Mouse (Mus musculus) liver, embryonic 13.5 days (tissue): ENCODE results near the gene Stk10. TPM values are rescaled to one million over a fixed set of nuclear protein-coding genes. Genes with fewer than 3 reads are reported as not detected.

Source experiments
- ATAC-seq: fragments of 200-750 bp; cut with Nextera tagmentation; 2 replicates; pipeline ENCODE4 v1.8.0; 2017; ENCODE audit warnings: low read depth, mild to moderate bottlenecking, moderate number of reproducible peaks, moderate library complexity
- DNase-seq: peaks from one replicate; pipeline ENCODE4 v3.0.0; 2022
- H3K27ac ChIP-seq: fragments of 300-500 bp; sonication (generic); 2 replicates; pipeline ENCODE4 v1.5.1; 2015; ENCODE audit warnings: moderate library complexity, mild to moderate bottlenecking, inconsistent platforms
- H3K27me3 ChIP-seq: fragments of 300-500 bp; sonication (generic); 2 replicates; pipeline ENCODE4 v1.6.1; 2015; ENCODE audit warnings: mild to moderate bottlenecking, inconsistent platforms
- H3K36me3 ChIP-seq: fragments of 300-500 bp; sonication (generic); 2 replicates; pipeline ENCODE4 v1.6.1; 2015; ENCODE audit warnings: mild to moderate bottlenecking, inconsistent platforms
- H3K4me1 ChIP-seq: fragments of 300-500 bp; sonication (generic); replicated peaks from 2 replicates; pipeline ENCODE4 v1.6.1; 2015; ENCODE audit warnings: inconsistent platforms
- H3K4me2 ChIP-seq: fragments of 300-500 bp; sonication (generic); 2 replicates; pipeline ENCODE4 v1.6.1; 2015; ENCODE audit warnings: inconsistent platforms, mild to moderate bottlenecking, moderate library complexity
- H3K4me3 ChIP-seq: fragments of 300-500 bp; sonication (generic); replicated peaks from 2 replicates; pipeline ENCODE4 v1.5.1; 2015; ENCODE audit warnings: mild to moderate bottlenecking, inconsistent platforms
- H3K9ac ChIP-seq: fragments of 300-500 bp; sonication (generic); 2 replicates; pipeline ENCODE4 v1.6.1; 2015; ENCODE audit warnings: mild to moderate bottlenecking, inconsistent platforms
- H3K9me3 ChIP-seq: fragments of 300-500 bp; sonication (generic); replicated peaks from 2 replicates; pipeline ENCODE4 v1.6.1; 2016; ENCODE audit warnings: inconsistent platforms
- WGBS: fragments of 180-500 bp; shearing (Covaris S2); methylation state at CpG from one replicate; pipeline ENCODE4 v1.1.7; 2015; ENCODE audit not compliant: insufficient replicate concordance; 5-methylcytosine and 5-hydroxymethylcytosine counted together
- polyA plus RNA-seq: library from polyadenylated mRNA; unstranded; fragments of >200 nt; fragmentation: Nextera tagmentation; extraction: Ambion mirVana; gene quantifications from 2 replicates; pipeline ENCODE4 v1.2.1, GENCODE M21; 2015

Gene Stk10
- polyA plus RNA-seq, 1 experiment from 2014 or later, result 3.0 TPM

DNA sequence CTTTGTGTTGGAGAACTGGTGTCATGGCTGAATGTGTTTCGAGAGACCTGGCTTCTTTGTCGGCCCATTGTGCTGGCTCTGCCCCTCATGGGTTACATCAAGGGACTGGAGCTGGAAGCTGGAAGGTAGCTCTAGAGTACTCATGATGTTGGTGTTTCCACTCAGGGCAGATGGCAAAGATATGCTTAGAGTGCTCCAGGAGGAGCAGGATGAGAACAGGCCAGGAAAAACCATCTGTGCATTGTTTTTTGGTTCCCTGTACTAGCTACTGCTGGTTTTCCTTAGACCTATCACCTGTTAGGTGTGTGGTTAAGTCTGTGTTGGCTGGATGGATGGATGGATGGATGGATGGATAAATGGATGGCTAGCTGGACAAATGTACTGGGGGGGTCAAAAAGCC, 40.6 kb downstream of the Stk10 start:
- no peak overlapping the region for H3K9ac ChIP-seq
- H3K9me3 ChIP-seq, result no peaks in the 10 kb centered on the region
- 76% methylated on average over 2 of the region's 2 CpGs for WGBS
- H3K4me1 ChIP-seq, result peaks cover 12% of the 10 kb centered on the region; the same call in 1 of the 2 replicates
- no peak overlapping the region for H3K27ac ChIP-seq
- no peak overlapping the region for H3K4me3 ChIP-seq
- ATAC-seq, result no peak
- 0 out of 2 replicates have a peak, but pooled peaks cover 8% of the 10 kb centered on the region for H3K36me3 ChIP-seq
- no peak overlapping the region for H3K4me2 ChIP-seq
- no peaks in the 10 kb centered on the region for H3K27me3 ChIP-seq
- DNase-seq, result no peak

DNA sequence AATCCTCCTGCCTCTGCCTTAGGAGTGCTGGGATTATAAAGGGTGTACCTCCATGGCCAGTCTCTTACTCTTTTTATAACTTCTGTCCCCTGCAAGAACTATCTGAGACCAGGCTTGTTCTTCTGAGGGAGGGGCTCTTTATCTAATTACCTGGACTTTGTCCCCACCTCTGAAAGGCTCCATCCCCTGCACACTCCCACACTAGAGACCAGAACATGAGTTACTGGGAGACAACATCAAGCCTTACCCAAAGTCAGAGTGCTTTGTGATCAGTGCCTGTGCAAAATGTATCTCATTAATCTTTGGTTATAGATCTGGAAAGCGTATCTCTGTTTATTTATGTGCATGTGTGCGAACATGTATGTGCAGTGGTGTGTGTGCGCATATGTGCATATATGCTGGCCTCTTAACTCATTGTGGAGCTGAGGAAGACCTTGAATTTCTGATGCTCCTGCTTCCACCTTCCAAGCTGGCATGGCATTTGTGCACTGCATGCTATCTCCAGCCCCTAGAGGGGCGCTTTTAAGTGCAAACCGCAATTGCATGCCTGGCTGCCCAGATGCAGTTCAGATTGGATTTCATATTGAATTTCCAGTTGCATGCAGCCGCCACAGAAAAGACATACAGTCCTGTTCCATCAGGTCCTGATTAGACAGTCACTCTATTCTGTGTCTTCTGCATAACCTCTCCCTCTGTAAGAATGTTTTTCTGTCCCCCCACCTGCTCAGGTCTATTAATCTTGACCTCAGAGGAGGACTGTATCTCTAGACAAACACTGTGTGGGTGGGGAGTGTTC, 43.1 kb downstream of the Stk10 start:
- no peaks in the 10 kb centered on the region for H3K27me3 ChIP-seq
- H3K9ac ChIP-seq, result no peak overlapping the region
- H3K9me3 ChIP-seq, result no peaks in the 10 kb centered on the region
- no peak overlapping the region for H3K4me3 ChIP-seq
- H3K36me3 ChIP-seq, result 0 out of 2 replicates have a peak, but pooled peaks cover 5% of the 10 kb centered on the region
- WGBS, result 82% methylated on average over 6 of the region's 6 CpGs
- no peak overlapping the region for H3K27ac ChIP-seq
- no peak for DNase-seq
- H3K4me1 ChIP-seq, result peaks cover 13% of the 10 kb centered on the region; the same call in 1 of the 2 replicates
- no peak for ATAC-seq
- H3K4me2 ChIP-seq, result no peak overlapping the region

GRCm38 (mm10) chr11:32576760-32577050, 43.6 kb downstream of the Stk10 start:
- H3K9ac ChIP-seq, result no peak overlapping the region
- 0 out of 2 replicates have a peak, but pooled peaks cover 5% of the 10 kb centered on the region for H3K36me3 ChIP-seq
- H3K4me3 ChIP-seq, result no peak overlapping the region
- ATAC-seq (no peak), DNase-seq (no peak)
- 55% methylated on average over 5 of the region's 5 CpGs for WGBS
- H3K4me2 ChIP-seq, result no peak overlapping the region
- H3K27ac ChIP-seq, result no peak overlapping the region
- no peaks in the 10 kb centered on the region for H3K27me3 ChIP-seq
- no peaks in the 10 kb centered on the region for H3K9me3 ChIP-seq
- H3K4me1 ChIP-seq, result peaks cover 10% of the 10 kb centered on the region; the same call in 1 of the 2 replicates

DNA sequence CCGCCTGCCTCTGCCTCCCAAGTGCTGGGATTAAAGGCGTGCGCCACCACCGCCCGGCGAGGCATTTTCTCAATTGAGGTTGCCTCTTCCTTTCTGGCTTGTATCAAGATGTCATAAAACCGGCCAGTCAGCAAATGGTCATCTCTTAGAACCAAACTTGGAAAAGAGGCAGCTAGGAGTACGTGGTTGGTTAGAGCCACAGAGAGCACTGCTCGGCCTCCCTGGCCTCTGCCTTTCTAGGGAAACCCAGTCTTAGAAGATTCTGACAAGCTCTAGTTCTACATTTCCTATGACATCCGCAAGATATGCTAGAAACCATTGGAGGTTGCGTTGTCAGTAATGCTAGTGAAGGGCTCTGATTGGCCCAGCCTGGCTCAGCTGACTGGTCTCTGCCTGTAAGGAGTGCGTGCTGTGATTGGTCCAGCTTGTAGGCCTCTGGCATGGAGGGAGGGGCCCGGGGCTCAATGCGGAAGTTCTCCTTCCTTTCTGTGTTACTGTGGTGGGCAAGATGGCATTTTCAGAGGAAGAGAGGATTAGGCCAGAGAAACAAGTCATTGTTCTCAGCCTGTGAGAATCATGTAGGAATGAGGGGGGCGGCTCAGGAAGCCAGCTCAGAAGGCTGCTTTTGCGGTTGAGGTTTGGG, 47.3 kb downstream of the Stk10 start:
- Histone ChIP-seq H3K27me3 (no peaks in the 10 kb centered on the region), H3K4me1 (peaks cover 6% of the 10 kb centered on the region; the same call in 1 of the 2 replicates), H3K4me2 (0 out of 2 replicates have a peak overlapping the region, but pooled peaks have one; percentile 5), H3K4me3 (no peak overlapping the region), H3K36me3 (0 out of 2 replicates have a peak, but pooled peaks cover 5% of the 10 kb centered on the region), H3K9ac (no peak overlapping the region), H3K9me3 (no peaks in the 10 kb centered on the region), H3K27ac (no peak overlapping the region)
- DNase-seq, result peak; percentile 38
- peak; percentile 72 for ATAC-seq
- WGBS, result 71% methylated on average over 16 of the region's 16 CpGs

DNA sequence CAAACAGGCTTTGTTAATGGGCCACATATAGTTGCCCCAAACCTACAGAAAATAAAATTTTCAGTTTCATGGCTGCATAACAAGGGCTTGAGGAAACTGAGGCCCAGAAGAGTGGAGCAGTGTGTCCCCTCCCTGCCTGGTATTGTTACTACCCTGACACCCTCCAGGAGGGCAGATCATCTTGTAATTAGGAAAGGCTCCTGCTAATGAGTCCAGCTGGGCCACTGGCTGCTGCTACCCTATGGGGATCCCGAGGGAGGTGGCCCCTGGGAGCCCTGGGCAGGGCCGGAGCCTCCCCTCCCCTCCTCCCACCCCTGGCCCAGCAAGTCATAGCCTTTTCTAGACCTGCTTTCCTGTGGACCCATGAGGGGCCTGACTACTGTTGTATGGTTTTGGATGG, 47.9 kb downstream of the Stk10 start:
- H3K4me1 ChIP-seq, result peaks cover 10% of the 10 kb centered on the region
- no peak overlapping the region for H3K27ac ChIP-seq
- H3K27me3 ChIP-seq, result no peaks in the 10 kb centered on the region
- H3K4me3 ChIP-seq, result no peak overlapping the region
- H3K9me3 ChIP-seq, result no peaks in the 10 kb centered on the region
- no peak overlapping the region for H3K4me2 ChIP-seq
- H3K36me3 ChIP-seq, result 0 out of 2 replicates have a peak, but pooled peaks cover 5% of the 10 kb centered on the region
- ATAC-seq (no peak), DNase-seq (no peak)
- no peak overlapping the region for H3K9ac ChIP-seq
- WGBS, result 75% methylated on average over 2 of the region's 2 CpGs

- peaks cover 16% of the 10 kb centered on the region for H3K4me1 ChIP-seq
- no peak overlapping the region for H3K27ac ChIP-seq
- no peak for ATAC-seq
- no peaks in the 10 kb centered on the region for H3K9me3 ChIP-seq
- no peak for DNase-seq
- H3K27me3 ChIP-seq, result no peaks in the 10 kb centered on the region
- H3K36me3 ChIP-seq, result 0 out of 2 replicates have a peak, but pooled peaks cover 1% of the 10 kb centered on the region
- no peak overlapping the region for H3K4me3 ChIP-seq
- H3K4me2 ChIP-seq, result no peak overlapping the region
- no peak overlapping the region for H3K9ac ChIP-seq
- 60% methylated on average over 5 of the region's 5 CpGs for WGBS
These were observed 49.7 kb downstream of the Stk10 start for GRCm38 (mm10) chr11:32582813-32583212.

GRCm38 (mm10) chr11:32585996-32586395, 52.9 kb downstream of the Stk10 start:
- no peak overlapping the region for H3K4me3 ChIP-seq
- H3K4me1 ChIP-seq, result peaks cover 11% of the 10 kb centered on the region
- H3K9ac ChIP-seq, result no peak overlapping the region
- no peak overlapping the region for H3K27ac ChIP-seq
- no peaks in the 10 kb centered on the region for H3K27me3 ChIP-seq
- no peak overlapping the region for H3K4me2 ChIP-seq
- WGBS, result 64% methylated on average over 6 of the region's 6 CpGs
- H3K36me3 ChIP-seq, result peaks cover 13% of the 10 kb centered on the region
- no peak for ATAC-seq
- no peaks in the 10 kb centered on the region for H3K9me3 ChIP-seq
- DNase-seq, result no peak

DNA sequence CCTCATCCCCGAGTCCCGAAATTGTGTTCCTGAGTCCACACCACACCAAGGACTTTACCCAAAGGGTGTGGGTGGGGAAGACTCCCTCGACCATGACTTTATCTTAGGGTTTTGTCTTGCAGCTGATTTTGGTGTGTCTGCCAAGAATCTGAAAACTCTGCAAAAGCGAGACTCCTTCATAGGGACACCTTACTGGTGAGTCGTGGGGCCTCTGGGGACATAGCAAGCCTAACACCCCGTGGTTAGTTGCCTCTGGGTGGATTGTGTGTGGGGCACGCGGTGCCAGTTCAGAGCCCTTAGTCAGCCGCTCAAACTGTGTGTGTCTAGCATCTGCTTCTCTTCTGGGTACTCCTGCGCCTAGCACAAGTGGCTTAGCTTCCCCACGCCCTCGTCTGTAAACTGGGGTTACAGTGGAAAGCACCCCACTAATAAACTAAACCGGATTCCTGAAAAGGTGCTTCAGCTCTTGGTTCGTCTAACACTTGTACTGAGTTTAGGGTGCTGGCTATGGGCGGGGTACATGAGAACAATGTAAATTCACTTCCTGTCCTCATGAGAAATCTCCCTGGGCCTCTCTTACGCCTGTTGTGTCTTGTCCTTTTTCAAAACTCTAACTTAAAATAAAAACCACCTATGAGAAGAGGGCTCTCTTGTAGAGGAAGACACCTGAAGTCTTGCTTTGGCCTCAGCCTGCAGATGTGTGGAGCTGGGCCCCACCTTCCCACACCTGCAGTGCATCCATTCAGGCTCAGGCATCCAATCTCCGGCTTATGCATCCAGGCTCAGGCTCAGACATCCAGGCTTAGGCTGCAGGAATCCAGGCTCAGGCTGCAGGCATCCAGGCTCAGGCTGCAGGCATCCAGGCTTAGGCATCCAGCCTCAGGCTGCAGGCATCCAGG, 54.3 kb downstream of the Stk10 start:
- Histone ChIP-seq H3K36me3 (peaks cover 13% of the 10 kb centered on the region), H3K4me3 (no peak overlapping the region), H3K4me2 (no peak overlapping the region), H3K27ac (no peak overlapping the region), H3K9ac (no peak overlapping the region), H3K9me3 (no peaks in the 10 kb centered on the region), H3K4me1 (peaks cover 10% of the 10 kb centered on the region), H3K27me3 (no peaks in the 10 kb centered on the region)
- ATAC-seq (no peak), DNase-seq (no peak)
- WGBS, result 59% methylated on average over 17 of the region's 17 CpGs

DNA sequence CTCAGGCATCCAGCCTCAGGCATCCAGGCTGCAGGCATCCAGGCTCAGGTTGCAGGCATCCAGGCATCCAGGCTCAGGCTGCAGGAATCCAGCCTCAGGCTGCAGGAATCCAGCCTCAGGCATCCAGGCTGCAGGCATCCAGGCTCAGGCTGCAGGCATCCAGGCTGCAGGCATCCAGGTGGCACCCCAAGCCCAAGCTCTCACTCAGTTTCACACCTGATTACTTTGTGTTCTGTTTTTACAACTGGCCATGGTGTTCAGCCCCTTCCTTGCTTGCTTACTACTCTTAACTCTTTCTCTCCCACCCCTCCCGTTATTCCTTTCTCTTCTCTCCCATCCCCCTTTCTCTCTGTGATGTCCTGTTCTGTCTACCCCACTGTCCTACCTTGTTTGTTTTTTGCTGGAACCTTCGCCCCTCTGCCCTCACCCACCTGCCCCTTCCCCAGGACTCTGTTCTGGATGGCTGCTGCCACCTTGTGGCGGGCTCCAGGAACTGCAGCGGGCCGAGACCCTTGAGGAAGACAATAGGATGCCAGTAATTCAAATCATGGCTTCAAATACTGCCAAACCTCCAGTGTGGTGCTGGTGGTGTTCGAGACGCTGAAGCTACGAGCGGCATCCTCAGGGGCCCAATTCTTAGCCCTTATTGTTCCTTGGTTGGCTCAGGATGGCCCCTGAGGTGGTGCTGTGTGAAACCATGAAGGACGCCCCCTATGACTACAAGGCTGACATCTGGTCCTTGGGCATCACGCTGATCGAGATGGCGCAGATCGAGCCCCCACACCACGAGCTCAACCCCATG, 55.2 kb downstream of the Stk10 start:
- no peak overlapping the region for H3K4me2 ChIP-seq
- peaks cover 10% of the 10 kb centered on the region for H3K4me1 ChIP-seq
- DNase-seq, result peak; percentile 35
- H3K27me3 ChIP-seq, result no peaks in the 10 kb centered on the region
- no peak overlapping the region for H3K9ac ChIP-seq
- peaks cover 13% of the 10 kb centered on the region for H3K36me3 ChIP-seq
- ATAC-seq, result no peak
- 34% methylated on average over 15 of the region's 15 CpGs for WGBS
- no peak overlapping the region for H3K4me3 ChIP-seq
- no peak overlapping the region for H3K27ac ChIP-seq
- no peaks in the 10 kb centered on the region for H3K9me3 ChIP-seq

GRCm38 (mm10) chr11:32588892-32589172, 55.7 kb downstream of the Stk10 start:
- Histone ChIP-seq H3K27me3 (no peaks in the 10 kb centered on the region), H3K4me1 (peaks cover 10% of the 10 kb centered on the region), H3K9ac (no peak overlapping the region), H3K9me3 (no peaks in the 10 kb centered on the region), H3K4me3 (no peak overlapping the region), H3K27ac (no peak overlapping the region), H3K36me3 (peaks cover 13% of the 10 kb centered on the region), H3K4me2 (no peak overlapping the region)
- ATAC-seq (no peak), DNase-seq (no peak)
- WGBS, result 70% methylated on average over 11 of the region's 11 CpGs
